In genomic region chrX:47820566-47820965, GRCm38 (mm10) we compare ENCODE assay signal across 13 mouse cellular contexts.
DNase-seq lines count a peak whose midpoint lies in the region; ATAC-seq and TF ChIP-seq lines count a peak whose summit lies in the region.
"Had no signal": no experiment of that assay in that cellular context is flagged by ENCODE, and none has a peak within 500 bp of the region (broad histone marks: within the 10 kb centered on the region; RNA-seq: fewer than 3 reads in every experiment).

No protein-coding gene starts in this region.

- no peak overlapping the region for H3K4me3 ChIP-seq in embryonic facial prominence, embryonic 11.5 days (ENCODE audit: low read depth, low read length)
- H3K4me3 ChIP-seq in embryonic facial prominence, embryonic 10.5 days, result no peak overlapping the region
- no peak overlapping the region for H3K4me3 ChIP-seq in layer of hippocampus, adult 2 months
- no peak overlapping the region for H3K4me3 ChIP-seq in embryonic facial prominence, embryonic 14.5 days (ENCODE audit: low read depth, low read length)
- H3K4me3 ChIP-seq: lung, embryonic 15.5 days had no signal

- no peaks in the 10 kb centered on the region for H3K36me3 ChIP-seq in embryonic facial prominence, embryonic 11.5 days (replicated peaks; ENCODE audit: control insufficient read depth, insufficient read depth, low read depth, low read length)
- H3K36me3 ChIP-seq in embryonic facial prominence, embryonic 10.5 days (replicated peaks), result no peaks in the 10 kb centered on the region
- H3K36me3 ChIP-seq in embryonic facial prominence, embryonic 14.5 days (ENCODE audit: control insufficient read depth, insufficient read depth, low read length), result 0 out of 2 replicates have a peak, but pooled peaks cover 13% of the 10 kb centered on the region
- H3K36me3 ChIP-seq: lung, embryonic 15.5 days had no signal

- H3K9ac ChIP-seq in embryonic facial prominence, embryonic 11.5 days (replicated peaks; ENCODE audit: low read length), result no peak overlapping the region
- no peak overlapping the region for H3K9ac ChIP-seq in embryonic facial prominence, embryonic 14.5 days (ENCODE audit: low read depth, low read length)
- H3K9ac ChIP-seq: lung, embryonic 15.5 days had no signal

- H3K27me3 ChIP-seq in embryonic facial prominence, embryonic 11.5 days (ENCODE audit: control insufficient read depth, insufficient read depth, low read length), result no peaks in the 10 kb centered on the region
- no peaks in the 10 kb centered on the region for H3K27me3 ChIP-seq in embryonic facial prominence, embryonic 10.5 days (replicated peaks; ENCODE audit: low read depth, poor library complexity, severe bottlenecking)
- no peaks in the 10 kb centered on the region for H3K27me3 ChIP-seq in embryonic facial prominence, embryonic 14.5 days (replicated peaks; ENCODE audit: control insufficient read depth, insufficient read depth, low read length)
- H3K27me3 ChIP-seq: lung, embryonic 15.5 days had no signal

- H3K4me2 ChIP-seq in embryonic facial prominence, embryonic 11.5 days (ENCODE audit: low read depth, low read length), result no peak overlapping the region
- H3K4me2 ChIP-seq in embryonic facial prominence, embryonic 14.5 days (ENCODE audit: low read depth, low read length), result no peak overlapping the region
- H3K4me2 ChIP-seq: lung, embryonic 15.5 days had no signal

- no peak for ATAC-seq in embryonic facial prominence, embryonic 11.5 days (replicated peaks; ENCODE audit: insufficient number of reproducible peaks, low FRiP score, low TSS enrichment, low read depth)
- no peak for ATAC-seq in embryonic facial prominence, embryonic 14.5 days (ENCODE audit: low read depth)
- ATAC-seq in megakaryocyte, adult 5-6 weeks (ENCODE audit: poor library complexity, severe bottlenecking), result no peak

- peak; percentile 34 for DNase-seq in embryonic facial prominence, embryonic 11.5 days (ENCODE audit: low spot score)
- DNase-seq in embryonic facial prominence, embryonic 10.5 days (ENCODE audit: low spot score), result no peak
- DNase-seq in layer of hippocampus, adult 2 months (ENCODE audit: low spot score in 2 of 2), result no peak
- no peak for DNase-seq in layer of hippocampus, postnatal 10 days (ENCODE audit: low spot score in 2 of 2)
- DNase-seq in ES-CJ7 (ENCODE audit: low read depth, low spot score), result peak; percentile 4
- DNase-seq in embryonic facial prominence, embryonic 14.5 days (ENCODE audit: low spot score), result peak; percentile 8
- DNase-seq in right cerebral cortex, adult 2 months (ENCODE audit: low spot score in 2 of 2), result no peak
- DNase-seq: adrenal gland, adult 8-10 months; cerebellum, adult 9-10 months; gastrocnemius, postnatal 10 days; spleen, adult 18-20 months had no signal

- no peak overlapping the region for H3K27ac ChIP-seq in embryonic facial prominence, embryonic 11.5 days (replicated peaks; ENCODE audit: low read depth, low read length)
- H3K27ac ChIP-seq in embryonic facial prominence, embryonic 10.5 days (replicated peaks), result no peak overlapping the region
- H3K27ac ChIP-seq in layer of hippocampus, adult 2 months, result no peak overlapping the region
- H3K27ac ChIP-seq in embryonic facial prominence, embryonic 14.5 days (replicated peaks; ENCODE audit: low read depth, low read length), result no peak overlapping the region
- H3K27ac ChIP-seq: lung, embryonic 15.5 days had no signal

- peak; percentile 75 for TF ChIP-seq CTCF in layer of hippocampus, adult 2 months (conservative IDR thresholded peaks at IDR 0.05)

- no peaks in the 10 kb centered on the region for H3K4me1 ChIP-seq in embryonic facial prominence, embryonic 11.5 days (ENCODE audit: control insufficient read depth, insufficient read depth, low read length)
- H3K4me1 ChIP-seq in embryonic facial prominence, embryonic 10.5 days, result no peaks in the 10 kb centered on the region
- no peaks in the 10 kb centered on the region for H3K4me1 ChIP-seq in embryonic facial prominence, embryonic 14.5 days (ENCODE audit: control insufficient read depth, insufficient read depth, low read length)
- H3K4me1 ChIP-seq: lung, embryonic 15.5 days had no signal

- H3K9me3 ChIP-seq in embryonic facial prominence, embryonic 11.5 days (replicated peaks; ENCODE audit: control insufficient read depth, low read length), result no peaks in the 10 kb centered on the region
- no peaks in the 10 kb centered on the region for H3K9me3 ChIP-seq in embryonic facial prominence, embryonic 10.5 days
- H3K9me3 ChIP-seq in embryonic facial prominence, embryonic 14.5 days (ENCODE audit: control insufficient read depth, low read length), result no peaks in the 10 kb centered on the region
- H3K9me3 ChIP-seq: lung, embryonic 15.5 days had no signal

- 79% methylated on average over 2 of the region's 2 CpGs for WGBS in embryonic facial prominence, embryonic 11.5 days
- WGBS in embryonic facial prominence, embryonic 10.5 days, result 61% methylated on average over 2 of the region's 2 CpGs
- WGBS in embryonic facial prominence, embryonic 14.5 days, result 64% methylated on average over 2 of the region's 2 CpGs

Comparison
In these comparisons a context has a peak if more than half of its experiments do, and no peak if none do; other contexts are left out.
1. DNase-seq: peak in embryonic facial prominence, embryonic 11.5 days (single experiment), ES-CJ7 (single experiment) and embryonic facial prominence, embryonic 14.5 days (single experiment); none in embryonic facial prominence, embryonic 10.5 days (single experiment), layer of hippocampus, adult 2 months (0 of 2), layer of hippocampus, postnatal 10 days (0 of 2) and right cerebral cortex, adult 2 months (0 of 2).